33 mouse cellular contexts compared by ENCODE assay signal in genomic region chr19:6649885-6650284, GRCm38 (mm10).
"Had no signal": no experiment of that assay in that cellular context is flagged by ENCODE, and none has a peak within 500 bp of the region (broad histone marks: within the 10 kb centered on the region; RNA-seq: fewer than 3 reads in every experiment).

No protein-coding gene starts in this region.

- H3K9me3 ChIP-seq: heart, embryonic 10.5 days; heart, embryonic 15.5 days; hindbrain, embryonic 10.5 days; hindbrain, embryonic 12.5 days; hindbrain, embryonic 13.5 days; hindbrain, embryonic 15.5 days; intestine, embryonic 15.5 days had no signal

- H3K4me2 ChIP-seq: heart, embryonic 11.5 days; heart, embryonic 12.5 days; heart, embryonic 13.5 days; heart, embryonic 15.5 days; hindbrain, embryonic 12.5 days; hindbrain, embryonic 13.5 days; hindbrain, embryonic 14.5 days; hindbrain, embryonic 15.5 days; intestine, embryonic 15.5 days had no signal

- H3K4me3 ChIP-seq: heart, embryonic 10.5 days; heart, embryonic 12.5 days; heart, embryonic 13.5 days; heart, embryonic 15.5 days; hindbrain, embryonic 10.5 days; hindbrain, embryonic 12.5 days; hindbrain, embryonic 13.5 days; hindbrain, embryonic 15.5 days; intestine, embryonic 15.5 days; layer of hippocampus, adult 2 months had no signal

- H3K4me1 ChIP-seq: heart, embryonic 10.5 days; heart, embryonic 12.5 days; heart, embryonic 13.5 days; heart, embryonic 15.5 days had no signal

- ATAC-seq: hindbrain, embryonic 16.5 days; hindbrain, postnatal 0 days; inflammation-experienced regulatory T-cells, adult 6 months; intestine, embryonic 15.5 days; intestine, embryonic 16.5 days; intestine, postnatal 0 days had no signal

- H3K27me3 ChIP-seq: heart, embryonic 12.5 days; heart, embryonic 13.5 days; heart, embryonic 15.5 days; hindbrain, embryonic 12.5 days; hindbrain, embryonic 13.5 days; hindbrain, embryonic 15.5 days had no signal

- H3K9ac ChIP-seq: heart, embryonic 12.5 days; heart, embryonic 13.5 days; heart, embryonic 15.5 days; hindbrain, embryonic 12.5 days; hindbrain, embryonic 13.5 days; hindbrain, embryonic 14.5 days; hindbrain, embryonic 15.5 days; intestine, embryonic 15.5 days had no signal

- DNase-seq: heart, postnatal 10 days; heart, postnatal 14 days; heart, postnatal 36 days; heart, postnatal 4 days; kidney, adult 11 months; kidney, adult 18-20 months; kidney, adult 2 months; kidney, adult 8-10 months; kidney, adult 9 months; kidney, postnatal 10 days; kidney, postnatal 14 days; kidney, postnatal 36 days; kidney, postnatal 4 days; layer of hippocampus, adult 9-11 months; layer of hippocampus, postnatal 36 days had no signal

- H3K36me3 ChIP-seq: heart, embryonic 10.5 days; heart, embryonic 12.5 days; heart, embryonic 13.5 days; heart, embryonic 15.5 days; hindbrain, embryonic 10.5 days; hindbrain, embryonic 12.5 days; hindbrain, embryonic 13.5 days; hindbrain, embryonic 15.5 days; intestine, embryonic 15.5 days had no signal

- H3K27ac ChIP-seq: heart, embryonic 10.5 days; heart, embryonic 13.5 days; heart, embryonic 15.5 days; hindbrain, embryonic 10.5 days; hindbrain, embryonic 12.5 days; hindbrain, embryonic 13.5 days; hindbrain, embryonic 14.5 days; hindbrain, embryonic 15.5 days; hindbrain, postnatal 0 days; intestine, embryonic 15.5 days; kidney, postnatal 0 days; layer of hippocampus, adult 2 months had no signal
